Mouse (Mus musculus): ENCODE measurements around the gene Snx8. TPM values are rescaled to one million over a fixed set of nuclear protein-coding genes. Genes with fewer than 3 reads are reported as not detected.

Snx8 gene
- polyA plus RNA-seq, 1 experiment from 2014 or later: 35.9 TPM

DNA sequence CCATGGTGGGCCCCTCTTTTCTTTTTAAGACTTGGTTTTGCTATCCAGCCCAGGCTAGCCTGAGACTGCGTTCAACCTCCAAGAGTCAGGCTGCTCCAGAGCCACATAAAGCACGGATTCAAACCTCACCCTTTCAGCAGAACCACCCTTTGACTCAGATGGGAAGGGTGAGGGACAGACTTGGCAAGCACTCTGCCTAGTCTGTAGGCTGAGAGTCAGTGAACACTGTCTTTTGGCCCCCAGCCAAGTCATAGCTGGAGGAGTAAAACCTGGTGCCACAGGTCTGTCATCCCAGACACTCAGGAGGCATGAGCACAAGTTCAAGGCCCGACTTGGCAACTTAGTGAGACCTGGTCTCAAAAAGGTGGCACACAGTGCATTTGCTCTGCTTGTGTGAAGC is 72.3 kb downstream of the Snx8 start:
- Histone ChIP-seq H3K4me1 (ENCODE audit: control insufficient read depth, insufficient read depth, low read length) (peaks cover 6% of the 10 kb centered on the region; the same call in 1 of the 2 replicates), H3K27me3 (replicated peaks; ENCODE audit: control insufficient read depth, insufficient read depth, low read length) (no peaks in the 10 kb centered on the region), H3K36me3 (ENCODE audit: control insufficient read depth, insufficient read depth, low read length) (no peaks in the 10 kb centered on the region), H3K4me3 (ENCODE audit: low read length) (no peak overlapping the region), H3K9me3 (ENCODE audit: control insufficient read depth, low read length) (no peaks in the 10 kb centered on the region), H3K4me2 (ENCODE audit: low read depth, low read length) (no peak overlapping the region), H3K27ac (ENCODE audit: low read length) (no peak overlapping the region), H3K9ac (ENCODE audit: low read depth, low read length) (no peak overlapping the region)
- 81% methylated on average over 3 of the region's 3 CpGs for WGBS
- no peak for ATAC-seq

DNA sequence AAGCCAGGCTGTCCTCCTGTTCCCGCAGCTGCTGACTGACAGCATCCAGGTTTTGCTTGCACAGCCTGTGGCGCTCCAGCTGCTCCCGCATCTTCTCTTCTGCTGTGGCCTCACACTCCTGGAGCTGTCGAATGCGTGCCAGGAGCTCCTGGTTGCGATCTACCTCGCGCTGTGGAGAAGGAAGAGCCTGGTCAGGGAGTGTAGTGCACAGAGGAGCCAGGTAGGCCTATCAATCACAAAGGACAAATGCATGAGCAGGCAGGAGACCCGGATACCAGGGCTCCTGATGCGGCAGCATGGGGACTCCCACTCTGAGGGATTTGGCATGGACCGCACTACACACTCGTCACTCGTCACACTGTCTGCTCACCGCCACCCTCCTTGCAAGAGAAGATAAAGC is 81.5 kb downstream of the Snx8 start:
- Histone ChIP-seq H3K27ac (ENCODE audit: low read length) (no peak overlapping the region), H3K36me3 (ENCODE audit: control insufficient read depth, insufficient read depth, low read length) (peaks cover 15% of the 10 kb centered on the region)

DNA sequence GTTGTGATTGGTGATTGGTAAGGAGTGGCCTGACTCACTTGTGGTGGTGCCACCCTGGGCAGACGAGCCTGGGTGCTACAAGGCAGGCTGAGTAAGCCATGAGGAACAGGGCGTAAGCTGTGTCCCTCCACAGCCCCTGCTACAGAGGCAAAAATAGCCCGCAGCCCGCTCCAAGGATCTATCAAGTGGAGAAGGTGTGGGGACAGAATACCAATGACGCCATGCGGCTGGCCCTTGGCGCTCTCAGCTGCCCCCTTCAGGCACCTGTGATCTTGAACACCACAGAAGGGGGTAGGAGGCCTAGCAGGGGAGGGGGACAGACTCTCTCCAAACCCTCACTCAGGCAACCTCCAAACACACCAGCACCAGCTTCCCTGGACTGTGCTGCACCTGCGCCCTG is 83.0 kb downstream of the Snx8 start:
- 87% methylated on average over 8 of the region's 8 CpGs for WGBS
- no peak for ATAC-seq
- Histone ChIP-seq H3K4me1 (ENCODE audit: control insufficient read depth, insufficient read depth, low read length) (no peaks in the 10 kb centered on the region), H3K27me3 (replicated peaks; ENCODE audit: control insufficient read depth, insufficient read depth, low read length) (no peaks in the 10 kb centered on the region), H3K9ac (ENCODE audit: low read depth, low read length) (no peak overlapping the region), H3K4me2 (ENCODE audit: low read depth, low read length) (no peak overlapping the region), H3K9me3 (ENCODE audit: control insufficient read depth, low read length) (no peaks in the 10 kb centered on the region), H3K36me3 (ENCODE audit: control insufficient read depth, insufficient read depth, low read length) (peaks cover 20% of the 10 kb centered on the region), H3K27ac (ENCODE audit: low read length) (no peak overlapping the region), H3K4me3 (ENCODE audit: low read length) (no peak overlapping the region)

More for the DNA sequence above, 81.5 kb downstream of the Snx8 start:
- no peak overlapping the region for H3K9ac ChIP-seq (ENCODE audit: low read depth, low read length)
- 94% methylated on average over 14 of the region's 14 CpGs for WGBS
- no peaks in the 10 kb centered on the region for H3K9me3 ChIP-seq (ENCODE audit: control insufficient read depth, low read length)
- no peaks in the 10 kb centered on the region for H3K27me3 ChIP-seq (replicated peaks; ENCODE audit: control insufficient read depth, insufficient read depth, low read length)
- H3K4me1 ChIP-seq (ENCODE audit: control insufficient read depth, insufficient read depth, low read length): no peaks in the 10 kb centered on the region
- no peak for ATAC-seq
- no peak overlapping the region for H3K4me3 ChIP-seq (ENCODE audit: low read length)
- no peak overlapping the region for H3K4me2 ChIP-seq (ENCODE audit: low read depth, low read length)

DNA sequence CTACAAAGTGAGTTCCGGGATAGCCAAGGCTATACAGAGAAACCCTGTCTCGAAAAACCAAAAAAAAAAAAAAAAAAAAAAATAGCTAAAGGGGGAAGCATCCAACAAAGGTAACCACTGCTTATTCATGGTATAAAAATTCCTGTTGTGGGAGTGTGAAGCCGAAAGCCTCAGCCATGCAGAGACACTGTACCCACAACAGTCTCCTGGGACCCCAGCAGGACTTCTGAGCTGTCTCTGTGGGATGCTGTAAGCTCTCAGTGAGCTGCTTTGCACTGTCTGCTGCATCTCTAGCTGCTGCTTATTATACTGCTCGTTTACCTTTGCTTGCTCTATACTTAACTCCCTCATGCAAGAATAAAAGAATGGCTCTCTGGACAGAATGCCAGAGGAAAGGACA is 90.8 kb downstream of the Snx8 start:
- Histone ChIP-seq H3K36me3 (ENCODE audit: control insufficient read depth, insufficient read depth, low read length) (peaks cover 14% of the 10 kb centered on the region), H3K9ac (ENCODE audit: low read depth, low read length) (no peak overlapping the region), H3K9me3 (ENCODE audit: control insufficient read depth, low read length) (no peaks in the 10 kb centered on the region), H3K27ac (ENCODE audit: low read length) (no peak overlapping the region), H3K4me3 (ENCODE audit: low read length) (no peak overlapping the region), H3K4me2 (ENCODE audit: low read depth, low read length) (no peak overlapping the region), H3K27me3 (replicated peaks; ENCODE audit: control insufficient read depth, insufficient read depth, low read length) (no peaks in the 10 kb centered on the region), H3K4me1 (ENCODE audit: control insufficient read depth, insufficient read depth, low read length) (no peaks in the 10 kb centered on the region)
- ATAC-seq: no peak
- 80% methylated on average over 4 of the region's 4 CpGs for WGBS

DNA sequence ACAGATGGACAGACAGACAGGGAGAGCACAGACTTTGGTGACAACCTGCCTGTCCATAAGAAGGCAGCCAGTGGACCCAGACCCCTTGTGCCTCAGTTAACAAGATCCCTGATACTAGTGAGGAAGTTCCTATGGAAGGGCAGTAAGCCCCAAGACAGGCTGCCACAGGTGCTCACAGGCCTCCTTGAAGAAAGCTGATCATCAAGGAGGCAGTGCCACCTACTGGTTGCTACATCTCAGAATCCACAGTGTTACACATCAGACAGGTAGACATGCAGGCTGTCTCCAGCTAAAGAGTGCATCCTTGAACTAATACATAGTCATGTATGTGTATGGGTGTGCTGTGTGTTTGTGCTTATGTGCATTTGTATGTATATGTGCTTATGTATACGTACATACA is 96.9 kb downstream of the Snx8 start:
- no peak for ATAC-seq
- H3K9me3 ChIP-seq (ENCODE audit: control insufficient read depth, low read length): 0 out of 2 replicates have a peak, but pooled peaks cover 3% of the 10 kb centered on the region
- no peak overlapping the region for H3K4me3 ChIP-seq (ENCODE audit: low read length)
- WGBS: 85% methylated on average over 1 of the region's 1 CpGs
- H3K4me1 ChIP-seq (ENCODE audit: control insufficient read depth, insufficient read depth, low read length): no peaks in the 10 kb centered on the region
- H3K27ac ChIP-seq (ENCODE audit: low read length): no peak overlapping the region
- H3K27me3 ChIP-seq (replicated peaks; ENCODE audit: control insufficient read depth, insufficient read depth, low read length): no peaks in the 10 kb centered on the region
- no peak overlapping the region for H3K4me2 ChIP-seq (ENCODE audit: low read depth, low read length)
- no peak overlapping the region for H3K9ac ChIP-seq (ENCODE audit: low read depth, low read length)
- H3K36me3 ChIP-seq (ENCODE audit: control insufficient read depth, insufficient read depth, low read length): peaks cover 10% of the 10 kb centered on the region

Small RNAs within 50 kb of the gene (microRNA-seq; reads per million reads assigned to microRNA genes)
- gene Mir7038: not detected

Other genes starting within 250 kb of the Snx8 start
- 31.4 and 34.1 TPM in 2 replicates for gene Mad1l1, start 67.7 kb downstream of the Snx8 start, polyA plus RNA-seq (2015; fragmentation: Nextera tagmentation; extraction: Ambion mirVana)
- gene Nudt1, start 67.6 kb downstream of the Snx8 start, polyA plus RNA-seq (2015; fragmentation: Nextera tagmentation; extraction: Ambion mirVana): 48.6 and 48.8 TPM in 2 replicates
- gene Mrm2, start 57.4 kb downstream of the Snx8 start, polyA plus RNA-seq (2015; fragmentation: Nextera tagmentation; extraction: Ambion mirVana): 18.3 and 19.6 TPM in 2 replicates
- gene Eif3b, start 30.1 kb upstream of the Snx8 start, polyA plus RNA-seq (2015; fragmentation: Nextera tagmentation; extraction: Ambion mirVana): 85.2 and 89.0 TPM in 2 replicates
- not detected in 2 replicates for gene Gm4869, start 56.4 kb upstream of the Snx8 start, polyA plus RNA-seq (2015; fragmentation: Nextera tagmentation; extraction: Ambion mirVana)
- gene Chst12, start 116.3 kb upstream of the Snx8 start, polyA plus RNA-seq (2015; fragmentation: Nextera tagmentation; extraction: Ambion mirVana): 19.9 and 21.0 TPM in 2 replicates
- 0.70 and 0.80 TPM in 2 replicates for gene Grifin, start 175.8 kb upstream of the Snx8 start, polyA plus RNA-seq (2015; fragmentation: Nextera tagmentation; extraction: Ambion mirVana)
- gene Lfng, start 218.1 kb upstream of the Snx8 start, polyA plus RNA-seq (2015; fragmentation: Nextera tagmentation; extraction: Ambion mirVana): 11.9 and 13.4 TPM in 2 replicates